Mouse (Mus musculus) lung, postnatal 0 days (tissue): ENCODE results near the gene Nppb.

Experiments
- CTCF ChIP-seq: IDR thresholded peaks from 2 replicates; pipeline ENCODE4 v1.5.1; 2016; ENCODE audit warnings: antibody characterized with exemption, mild to moderate bottlenecking
- EP300 ChIP-seq: IDR thresholded peaks from 2 replicates; pipeline ENCODE4 v1.6.1; 2016; ENCODE audit warnings: antibody characterized with exemption, mild to moderate bottlenecking, control low read depth

DNA sequence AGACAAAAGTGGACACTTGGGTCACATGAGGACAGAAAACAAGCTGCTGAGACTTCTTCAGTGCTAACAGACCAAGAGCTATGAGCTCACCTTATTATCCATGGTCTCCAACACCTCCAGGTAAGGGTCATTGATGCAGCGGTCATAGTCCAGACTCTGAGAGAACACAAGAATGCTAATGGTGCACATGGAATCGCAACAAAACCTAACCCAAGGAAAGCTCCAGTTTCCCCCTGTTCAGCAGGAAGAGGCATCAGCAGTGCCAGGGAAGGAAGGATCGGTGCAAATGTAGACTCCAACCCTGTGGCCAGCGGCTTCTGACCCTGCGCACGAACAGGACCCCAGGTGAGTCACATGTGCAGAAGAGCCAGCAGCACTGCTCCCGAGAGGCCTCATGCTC is 43.7 kb downstream of the Nppb start:
- no peak for TF ChIP-seq EP300
- no peak for TF ChIP-seq CTCF
